In the genomic region with DNA sequence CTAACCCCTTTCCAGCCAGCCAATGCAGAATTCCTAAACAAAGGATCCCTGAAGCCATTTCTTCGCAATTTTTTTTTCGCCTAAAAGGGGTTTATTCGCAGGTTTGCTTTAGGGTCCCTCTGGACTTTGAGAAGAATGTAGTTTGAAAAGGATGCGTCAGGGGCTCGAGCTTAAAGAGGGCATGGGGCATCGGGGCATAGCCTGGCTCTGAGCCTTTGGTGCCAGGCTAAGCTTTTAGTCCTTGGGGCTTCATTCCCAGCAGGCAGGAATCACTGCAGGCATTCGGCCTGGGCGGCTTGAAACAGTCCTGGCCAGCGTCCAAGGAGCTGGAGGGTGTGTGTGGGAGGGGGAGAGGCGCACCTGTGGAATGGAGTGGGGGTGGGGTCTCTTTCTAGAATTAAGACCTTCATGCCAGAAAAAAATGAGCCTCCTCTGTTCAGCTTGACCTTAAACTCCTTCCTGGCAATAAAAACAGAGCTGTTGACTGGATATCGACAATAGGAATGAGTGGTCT, we compare ENCODE assay signal across 14 mouse cellular contexts. TPM values are rescaled to one million over a fixed set of nuclear protein-coding genes. Genes with fewer than 3 reads are reported as not detected.
DNase-seq lines count a peak whose midpoint lies in the region; ATAC-seq lines count a peak whose summit lies in the region.
"Had no signal": no experiment of that assay in that cellular context is flagged by ENCODE, and none has a peak within 500 bp of the region (broad histone marks: within the 10 kb centered on the region; RNA-seq: fewer than 3 reads in every experiment).

No protein-coding gene starts in this region.

- peaks cover 5% of the 10 kb centered on the region for H3K4me1 ChIP-seq in hindbrain, embryonic 11.5 days (replicated peaks; ENCODE audit: control insufficient read depth, insufficient read depth, low read length)
- H3K4me1 ChIP-seq in hindbrain, embryonic 16.5 days (ENCODE audit: control insufficient read depth, insufficient read depth, low read depth, low read length) = peaks cover 18% of the 10 kb centered on the region
- H3K4me1 ChIP-seq in neural tube, embryonic 11.5 days (ENCODE audit: control insufficient read depth, insufficient read depth, low read length) = peaks cover 9% of the 10 kb centered on the region
- peaks cover 24% of the 10 kb centered on the region for H3K4me1 ChIP-seq in stomach, embryonic 14.5 days (ENCODE audit: control insufficient read depth, insufficient read depth, low read length)

- H3K4me3 ChIP-seq in hindbrain, embryonic 11.5 days (ENCODE audit: low read depth, low read length) = no peak overlapping the region
- H3K4me3 ChIP-seq in hindbrain, embryonic 16.5 days (ENCODE audit: low read length) = no peak overlapping the region
- H3K4me3 ChIP-seq in neural tube, embryonic 11.5 days (ENCODE audit: low read depth, low read length) = no peak overlapping the region
- peak overlapping the region; percentile 72 for H3K4me3 ChIP-seq in stomach, embryonic 14.5 days (ENCODE audit: low read depth, low read length)

- no peak overlapping the region for H3K4me2 ChIP-seq in hindbrain, embryonic 11.5 days (replicated peaks; ENCODE audit: low read depth, low read length)
- no peak overlapping the region for H3K4me2 ChIP-seq in hindbrain, embryonic 16.5 days (ENCODE audit: low read length)
- H3K4me2 ChIP-seq in neural tube, embryonic 11.5 days (ENCODE audit: low read depth) = no peak overlapping the region
- peak overlapping the region; percentile 76 for H3K4me2 ChIP-seq in stomach, embryonic 14.5 days (replicated peaks; ENCODE audit: low read depth, low read length)

- H3K9ac ChIP-seq in hindbrain, embryonic 11.5 days (ENCODE audit: low read depth, low read length) = no peak overlapping the region
- H3K9ac ChIP-seq in hindbrain, embryonic 16.5 days (ENCODE audit: low read depth, low read length) = no peak overlapping the region
- no peak overlapping the region for H3K9ac ChIP-seq in neural tube, embryonic 11.5 days (ENCODE audit: low read length)
- H3K9ac ChIP-seq in stomach, embryonic 14.5 days (replicated peaks; ENCODE audit: low read depth, low read length) = peak overlapping the region; percentile 57

- H3K36me3 ChIP-seq in hindbrain, embryonic 11.5 days (ENCODE audit: control insufficient read depth, insufficient read depth, low read length) = no peaks in the 10 kb centered on the region
- no peaks in the 10 kb centered on the region for H3K36me3 ChIP-seq in hindbrain, embryonic 16.5 days (ENCODE audit: control insufficient read depth, insufficient read depth, low read length)
- H3K36me3 ChIP-seq in neural tube, embryonic 11.5 days (ENCODE audit: control insufficient read depth, insufficient read depth, low read length) = no peaks in the 10 kb centered on the region
- no peaks in the 10 kb centered on the region for H3K36me3 ChIP-seq in stomach, embryonic 14.5 days (ENCODE audit: control insufficient read depth, insufficient read depth, low read length)
- H3K36me3 ChIP-seq: G1E had no signal

- peaks cover 90% of the 10 kb centered on the region for H3K27me3 ChIP-seq in hindbrain, embryonic 11.5 days (ENCODE audit: control insufficient read depth, insufficient read depth, low read length)
- peaks cover 64% of the 10 kb centered on the region for H3K27me3 ChIP-seq in hindbrain, embryonic 16.5 days (replicated peaks; ENCODE audit: control insufficient read depth, insufficient read depth, low read length)
- H3K27me3 ChIP-seq in neural tube, embryonic 11.5 days (ENCODE audit: control insufficient read depth, insufficient read depth, low read length) = peaks cover 98% of the 10 kb centered on the region
- H3K27me3 ChIP-seq in stomach, embryonic 14.5 days (ENCODE audit: control insufficient read depth, insufficient read depth, low read length) = peaks cover 9% of the 10 kb centered on the region; the same call in 1 of the 2 replicates

- peak; percentile 60 for DNase-seq in hindbrain, embryonic 11.5 days (ENCODE audit: low spot score)
- DNase-seq in neural tube, embryonic 11.5 days (ENCODE audit: low spot score) = peak; percentile 46
- no peak for DNase-seq in neural tube, embryonic 10.5 days (ENCODE audit: extremely low spot score, low spot score)
- DNase-seq in forelimb bud, embryonic 11.5 days (ENCODE audit: low read depth, low spot score) = peak; percentile 40
- no peak for DNase-seq in left cerebral cortex, adult 11 months (ENCODE audit: low spot score)
- DNase-seq: adrenal gland, adult 8-10 months; cerebellum, adult 11-12 months; kidney, postnatal 14 days had no signal

- 2% methylated on average over 11 of the region's 11 CpGs for WGBS in hindbrain, embryonic 11.5 days
- 3% methylated on average over 11 of the region's 11 CpGs for WGBS in hindbrain, embryonic 16.5 days
- 2% methylated on average over 11 of the region's 11 CpGs for WGBS in neural tube, embryonic 11.5 days
- WGBS in stomach, embryonic 14.5 days = 2% methylated on average over 11 of the region's 11 CpGs

- H3K27ac ChIP-seq in hindbrain, embryonic 11.5 days (ENCODE audit: low read depth, low read length) = no peak overlapping the region
- no peak overlapping the region for H3K27ac ChIP-seq in hindbrain, embryonic 16.5 days (ENCODE audit: low read depth, low read length)
- no peak overlapping the region for H3K27ac ChIP-seq in neural tube, embryonic 11.5 days (ENCODE audit: low read depth, low read length)
- peak overlapping the region; percentile 97 for H3K27ac ChIP-seq in stomach, embryonic 14.5 days (ENCODE audit: low read length)

- no peaks in the 10 kb centered on the region for H3K9me3 ChIP-seq in hindbrain, embryonic 11.5 days (ENCODE audit: control insufficient read depth, low read length)
- H3K9me3 ChIP-seq in hindbrain, embryonic 16.5 days (ENCODE audit: control insufficient read depth, low read length) = no peaks in the 10 kb centered on the region
- no peaks in the 10 kb centered on the region for H3K9me3 ChIP-seq in neural tube, embryonic 11.5 days (ENCODE audit: control insufficient read depth, low read length)
- no peaks in the 10 kb centered on the region for H3K9me3 ChIP-seq in stomach, embryonic 14.5 days (ENCODE audit: control insufficient read depth, low read depth, low read length)
- H3K9me3 ChIP-seq: megakaryocyte, embryonic 14.5 days had no signal

- ATAC-seq in hindbrain, embryonic 11.5 days (ENCODE audit: low FRiP score) = no peak
- ATAC-seq in hindbrain, embryonic 16.5 days = no peak
- no peak for ATAC-seq in neural tube, embryonic 11.5 days (ENCODE audit: insufficient read depth, low FRiP score, low TSS enrichment)
- no peak for ATAC-seq in stomach, embryonic 14.5 days (ENCODE audit: insufficient number of reproducible peaks, insufficient read depth, low FRiP score, low read depth)

RNA-seq across cellular contexts. Expression of gene Barx1, which starts 2.5 kb away (rescaled TPM):
- polyA plus RNA-seq in hindbrain, embryonic 11.5 days (2014; fragmentation: Nextera tagmentation; extraction: Ambion mirVana) = 0.83 and 1.3 TPM in 2 replicates
- polyA plus RNA-seq in hindbrain, embryonic 16.5 days (2015; fragmentation: Nextera tagmentation; extraction: Ambion mirVana) = 0.26 TPM in 1 of 2 replicates, not detected in the other
- 0.51 TPM in 1 of 2 replicates, not detected in the other for polyA plus RNA-seq in neural tube, embryonic 11.5 days (2014; fragmentation: Nextera tagmentation; extraction: Ambion mirVana)
- polyA plus RNA-seq in stomach, embryonic 14.5 days (2014; fragmentation: Nextera tagmentation; extraction: Ambion mirVana) = 128 and 141 TPM in 2 replicates
- polyA plus RNA-seq: G1E; gonadal fat pad, adult 2 months; neural tube, embryonic 14.5 days had no signal

RNA-seq across cellular contexts. Expression of gene Ptpdc1, which starts 34.8 kb away (rescaled TPM):
- polyA plus RNA-seq in hindbrain, embryonic 11.5 days (2014; fragmentation: Nextera tagmentation; extraction: Ambion mirVana) = 12.2 and 12.5 TPM in 2 replicates
- 14.7 and 17.4 TPM in 2 replicates for polyA plus RNA-seq in hindbrain, embryonic 16.5 days (2015; fragmentation: Nextera tagmentation; extraction: Ambion mirVana)
- polyA plus RNA-seq in neural tube, embryonic 11.5 days (2014; fragmentation: Nextera tagmentation; extraction: Ambion mirVana) = 14.5 and 15.0 TPM in 2 replicates
- polyA plus RNA-seq in stomach, embryonic 14.5 days (2014; fragmentation: Nextera tagmentation; extraction: Ambion mirVana) = 14.1 and 15.1 TPM in 2 replicates
- polyA plus RNA-seq: G1E had no signal

Comparison
In these comparisons a context has a peak if more than half of its experiments do, and no peak if none do; other contexts are left out.
1. DNase-seq: peak in hindbrain, embryonic 11.5 days (single experiment), neural tube, embryonic 11.5 days (single experiment) and forelimb bud, embryonic 11.5 days (single experiment); none in neural tube, embryonic 10.5 days (single experiment) and left cerebral cortex, adult 11 months (single experiment).
2. RNA of gene Barx1, which starts 2.5 kb away (polyA plus RNA-seq): 128 to 141 TPM in stomach, embryonic 14.5 days; 0.83 to 1.3 TPM in hindbrain, embryonic 11.5 days, 0.51 TPM in neural tube, embryonic 11.5 days and 0.26 TPM in hindbrain, embryonic 16.5 days; every median in the first group is over 10 times any median in the second.